Mouse (Mus musculus): Measurements from ENCODE around the gene Car4. TPM values are rescaled to one million over a fixed set of nuclear protein-coding genes. Genes with fewer than 3 reads are reported as not detected.

Gene Car4
- polyA plus RNA-seq, 1 experiment from 2014 or later, result 6.6 TPM

DNA sequence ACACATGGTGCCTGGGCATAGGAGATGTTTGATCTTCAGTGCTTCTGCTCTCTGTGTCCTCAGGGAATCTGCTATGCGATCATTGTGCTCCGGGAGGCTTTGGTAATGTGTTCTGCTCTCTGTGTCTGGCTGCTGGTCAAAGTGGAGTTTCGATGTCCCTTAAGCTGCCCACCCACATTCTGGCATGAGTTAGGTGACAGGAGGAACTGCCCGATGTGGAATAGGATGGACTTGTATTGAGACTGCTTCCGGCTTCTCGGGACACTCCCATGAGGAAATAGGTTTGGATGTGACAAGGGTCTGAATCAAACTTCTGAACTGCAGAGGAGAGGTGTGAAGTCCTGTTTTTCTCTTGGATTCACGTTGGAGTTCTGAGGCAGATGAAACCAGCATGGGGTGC is 17.0 kb downstream of the Car4 start:
- DNase-seq (ENCODE audit: low spot score, missing footprints) (peak; percentile 6), ATAC-seq (ENCODE audit: low FRiP score) (no peak)
- H3K9ac ChIP-seq (ENCODE audit: low read length), result no peak overlapping the region
- H3K4me1 ChIP-seq (ENCODE audit: control insufficient read depth, insufficient read depth, low read length), result peaks cover 4% of the 10 kb centered on the region; the same call in 1 of the 2 replicates
- H3K27ac ChIP-seq (ENCODE audit: low read depth, low read length), result no peak overlapping the region
- H3K36me3 ChIP-seq (ENCODE audit: control insufficient read depth, insufficient read depth, low read length), result no peaks in the 10 kb centered on the region
- H3K9me3 ChIP-seq (ENCODE audit: control insufficient read depth, low read length), result no peaks in the 10 kb centered on the region
- WGBS, result 66% methylated on average over 7 of the region's 7 CpGs
- H3K27me3 ChIP-seq (ENCODE audit: control insufficient read depth, insufficient read depth, low read length), result no peaks in the 10 kb centered on the region
- no peak overlapping the region for H3K4me2 ChIP-seq
- H3K4me3 ChIP-seq (ENCODE audit: low read depth, low read length), result no peak overlapping the region

DNA sequence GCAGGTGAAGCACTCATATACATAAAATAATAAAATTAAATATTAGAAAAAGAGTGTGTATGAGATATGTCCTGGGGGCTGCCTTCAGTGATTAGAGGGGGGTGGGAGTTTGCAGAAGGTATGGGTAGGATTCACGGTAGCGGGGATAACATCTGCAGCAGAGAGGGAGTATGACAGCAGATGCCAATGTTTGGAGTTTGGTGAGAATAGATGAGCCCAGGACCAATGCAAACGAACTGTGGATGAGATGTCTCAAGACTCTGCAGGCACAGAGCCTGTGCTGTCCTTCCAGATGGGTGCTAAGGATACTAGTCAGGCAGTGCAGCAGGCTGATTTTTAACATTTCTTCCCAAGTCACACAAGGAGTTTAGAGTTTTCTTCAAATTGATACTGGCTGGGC is 19.1 kb downstream of the Car4 start:
- Histone ChIP-seq H3K27me3 (ENCODE audit: control insufficient read depth, insufficient read depth, low read length) (no peaks in the 10 kb centered on the region), H3K4me1 (ENCODE audit: control insufficient read depth, insufficient read depth, low read length) (no peaks in the 10 kb centered on the region), H3K36me3 (ENCODE audit: control insufficient read depth, insufficient read depth, low read length) (no peaks in the 10 kb centered on the region), H3K27ac (ENCODE audit: low read depth, low read length) (no peak overlapping the region), H3K9ac (ENCODE audit: low read length) (no peak overlapping the region), H3K9me3 (ENCODE audit: control insufficient read depth, low read length) (no peaks in the 10 kb centered on the region), H3K4me3 (ENCODE audit: low read depth, low read length) (no peak overlapping the region), H3K4me2 (no peak overlapping the region)
- DNase-seq (ENCODE audit: low spot score, missing footprints) (peak; percentile 57), ATAC-seq (ENCODE audit: low FRiP score) (no peak)
- 83% methylated on average over 3 of the region's 3 CpGs for WGBS

DNA sequence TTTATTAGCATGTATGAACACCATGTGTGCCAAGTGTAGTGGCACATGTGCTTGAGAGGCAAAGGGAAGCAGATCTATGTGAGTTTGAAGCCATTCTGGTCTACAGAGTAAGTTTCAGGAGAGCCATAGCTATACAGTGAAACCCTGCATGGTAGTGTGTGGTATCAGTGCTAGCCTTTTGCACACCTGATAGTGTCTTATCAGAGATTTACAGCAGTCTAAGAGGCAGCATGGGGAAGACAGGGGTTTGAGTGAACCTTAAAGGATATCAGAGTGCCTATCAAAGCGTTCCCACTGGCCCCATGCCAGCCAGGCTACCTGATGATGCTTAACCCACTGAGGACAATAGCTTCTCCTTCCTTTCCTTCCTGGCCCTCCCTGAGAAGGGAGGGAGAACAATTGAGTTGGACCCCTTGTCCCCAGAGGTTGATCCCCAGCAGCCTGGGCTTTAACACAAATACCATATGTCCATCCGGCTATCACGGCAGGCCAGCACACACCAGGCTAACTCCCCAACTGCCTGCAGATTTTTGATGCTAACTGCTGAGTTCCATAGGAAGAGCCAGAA is 19.9 kb downstream of the Car4 start:
- Histone ChIP-seq H3K9me3 (ENCODE audit: control insufficient read depth, low read length) (no peaks in the 10 kb centered on the region), H3K4me2 (no peak overlapping the region), H3K4me3 (ENCODE audit: low read depth, low read length) (no peak overlapping the region), H3K4me1 (ENCODE audit: control insufficient read depth, insufficient read depth, low read length) (no peaks in the 10 kb centered on the region), H3K27me3 (ENCODE audit: control insufficient read depth, insufficient read depth, low read length) (no peaks in the 10 kb centered on the region), H3K36me3 (ENCODE audit: control insufficient read depth, insufficient read depth, low read length) (no peaks in the 10 kb centered on the region), H3K9ac (ENCODE audit: low read length) (no peak overlapping the region), H3K27ac (ENCODE audit: low read depth, low read length) (no peak overlapping the region)
- DNase-seq (ENCODE audit: low spot score, missing footprints) (no peak), ATAC-seq (ENCODE audit: low FRiP score) (no peak)
- 87% methylated on average over 3 of the region's 3 CpGs for WGBS

DNA sequence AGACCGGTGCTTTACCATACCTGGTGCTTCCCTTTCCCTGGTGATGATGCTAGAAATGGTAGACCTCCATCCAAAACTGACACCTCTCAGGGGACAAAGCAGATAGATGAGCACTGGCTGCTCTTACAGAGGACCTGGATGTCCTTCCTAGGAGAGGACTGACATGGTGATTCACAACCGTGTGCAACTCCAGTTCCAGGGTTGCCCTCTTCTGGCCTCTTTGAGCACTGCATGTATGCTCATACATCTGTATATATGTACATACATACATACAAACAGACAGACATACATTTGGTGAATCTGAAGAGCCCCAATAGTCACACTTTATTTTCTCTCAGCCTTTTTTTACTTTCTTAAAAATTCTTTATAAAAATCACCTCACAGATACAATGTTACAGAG is 20.5 kb downstream of the Car4 start:
- Histone ChIP-seq H3K9me3 (ENCODE audit: control insufficient read depth, low read length) (no peaks in the 10 kb centered on the region), H3K27me3 (ENCODE audit: control insufficient read depth, insufficient read depth, low read length) (no peaks in the 10 kb centered on the region), H3K9ac (ENCODE audit: low read length) (no peak overlapping the region), H3K4me1 (ENCODE audit: control insufficient read depth, insufficient read depth, low read length) (no peaks in the 10 kb centered on the region), H3K4me2 (no peak overlapping the region), H3K36me3 (ENCODE audit: control insufficient read depth, insufficient read depth, low read length) (no peaks in the 10 kb centered on the region), H3K4me3 (ENCODE audit: low read depth, low read length) (no peak overlapping the region), H3K27ac (ENCODE audit: low read depth, low read length) (no peak overlapping the region)
- ATAC-seq (ENCODE audit: low FRiP score) (no peak), DNase-seq (ENCODE audit: low spot score, missing footprints) (no peak)
- 47% methylated on average over 2 of the region's 2 CpGs for WGBS

DNA sequence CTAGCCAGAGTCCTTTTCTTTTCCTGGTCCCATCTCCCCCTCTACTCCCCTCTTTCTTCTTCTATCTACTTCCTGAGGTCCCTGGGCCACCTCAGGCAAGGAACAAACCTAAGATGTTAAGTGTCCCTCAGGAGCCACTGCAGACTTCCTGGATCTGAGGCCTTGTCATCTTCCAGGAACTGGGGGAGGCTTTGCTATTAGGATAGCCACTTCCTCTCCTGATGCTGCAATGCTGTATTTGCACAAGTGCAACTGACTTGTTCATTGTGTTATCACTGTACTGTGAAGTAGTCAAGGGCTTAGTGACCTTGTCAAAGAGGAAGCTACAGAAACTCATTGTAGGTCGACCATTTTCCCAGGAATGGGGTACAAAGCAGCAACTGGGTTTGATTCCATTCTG is 21.8 kb downstream of the Car4 start:
- no peaks in the 10 kb centered on the region for H3K36me3 ChIP-seq (ENCODE audit: control insufficient read depth, insufficient read depth, low read length)
- no peak overlapping the region for H3K4me2 ChIP-seq
- no peaks in the 10 kb centered on the region for H3K4me1 ChIP-seq (ENCODE audit: control insufficient read depth, insufficient read depth, low read length)
- no peak overlapping the region for H3K9ac ChIP-seq (ENCODE audit: low read length)
- ATAC-seq (ENCODE audit: low FRiP score), result no peak
- H3K27me3 ChIP-seq (ENCODE audit: control insufficient read depth, insufficient read depth, low read length), result no peaks in the 10 kb centered on the region
- no peak for DNase-seq (ENCODE audit: low spot score, missing footprints)
- H3K27ac ChIP-seq (ENCODE audit: low read depth, low read length), result no peak overlapping the region
- no peaks in the 10 kb centered on the region for H3K9me3 ChIP-seq (ENCODE audit: control insufficient read depth, low read length)
- WGBS, result 52% methylated on average over 1 of the region's 1 CpGs
- H3K4me3 ChIP-seq (ENCODE audit: low read depth, low read length), result no peak overlapping the region

DNA sequence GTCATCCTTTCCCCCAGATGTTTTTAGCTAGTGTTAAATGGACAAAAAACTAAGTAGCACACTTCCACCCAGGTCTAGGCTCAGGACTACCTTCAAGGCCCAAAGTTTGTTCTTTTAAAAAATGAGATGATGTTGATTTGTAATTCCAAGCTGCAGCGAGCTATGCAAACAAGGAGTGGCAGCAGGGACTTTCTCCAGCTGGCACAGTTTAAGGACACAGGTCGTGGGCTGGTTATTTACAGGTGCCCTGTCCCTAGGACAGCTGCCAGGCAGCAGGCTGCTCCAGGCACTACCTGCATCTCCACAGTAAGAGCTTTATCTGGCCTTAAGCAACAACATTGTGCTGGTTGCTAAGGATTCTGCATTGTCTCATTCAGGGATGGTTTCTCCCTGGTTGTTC is 23.1 kb downstream of the Car4 start:
- no peaks in the 10 kb centered on the region for H3K27me3 ChIP-seq (ENCODE audit: control insufficient read depth, insufficient read depth, low read length)
- WGBS, result 85% methylated on average over 2 of the region's 2 CpGs
- H3K4me2 ChIP-seq, result no peak overlapping the region

DNA sequence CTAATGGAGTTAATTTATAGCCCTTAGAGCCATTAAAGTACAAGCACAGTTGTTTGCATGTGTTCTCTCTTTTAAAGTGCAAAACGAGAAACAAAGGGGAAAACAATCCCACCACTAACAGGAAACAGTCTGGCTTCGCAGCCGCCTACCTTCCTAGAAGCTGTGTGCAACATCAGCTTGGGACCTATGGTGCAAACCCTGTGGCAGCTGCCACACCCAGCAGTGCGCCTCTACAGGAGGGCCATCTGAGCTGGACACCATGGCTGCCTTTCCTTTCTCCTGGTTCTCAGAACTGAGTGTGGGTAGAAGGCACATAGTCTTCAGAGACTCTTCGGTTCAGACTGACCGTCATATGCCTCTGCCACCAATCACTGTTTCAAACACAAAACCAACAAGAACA is 27.8 kb downstream of the Car4 start:
- Histone ChIP-seq H3K4me1 (ENCODE audit: control insufficient read depth, insufficient read depth, low read length) (no peaks in the 10 kb centered on the region), H3K9ac (ENCODE audit: low read length) (no peak overlapping the region), H3K4me2 (no peak overlapping the region), H3K4me3 (ENCODE audit: low read depth, low read length) (no peak overlapping the region), H3K9me3 (ENCODE audit: control insufficient read depth, low read length) (no peaks in the 10 kb centered on the region), H3K27ac (ENCODE audit: low read depth, low read length) (no peak overlapping the region), H3K36me3 (ENCODE audit: control insufficient read depth, insufficient read depth, low read length) (no peaks in the 10 kb centered on the region), H3K27me3 (ENCODE audit: control insufficient read depth, insufficient read depth, low read length) (no peaks in the 10 kb centered on the region)
- DNase-seq (ENCODE audit: low spot score, missing footprints), result no peak
- no peak for ATAC-seq (ENCODE audit: low FRiP score)
- WGBS, result 91% methylated on average over 6 of the region's 6 CpGs

More for the DNA sequence above, 23.1 kb downstream of the Car4 start:
- H3K27ac ChIP-seq (ENCODE audit: low read depth, low read length), result no peak overlapping the region
- H3K9ac ChIP-seq (ENCODE audit: low read length), result no peak overlapping the region
- no peaks in the 10 kb centered on the region for H3K36me3 ChIP-seq (ENCODE audit: control insufficient read depth, insufficient read depth, low read length)
- DNase-seq (ENCODE audit: low spot score, missing footprints) (peak; percentile 39), ATAC-seq (ENCODE audit: low FRiP score) (no peak)
- H3K4me1 ChIP-seq (ENCODE audit: control insufficient read depth, insufficient read depth, low read length), result no peaks in the 10 kb centered on the region
- H3K4me3 ChIP-seq (ENCODE audit: low read depth, low read length), result no peak overlapping the region
- H3K9me3 ChIP-seq (ENCODE audit: control insufficient read depth, low read length), result no peaks in the 10 kb centered on the region

DNA sequence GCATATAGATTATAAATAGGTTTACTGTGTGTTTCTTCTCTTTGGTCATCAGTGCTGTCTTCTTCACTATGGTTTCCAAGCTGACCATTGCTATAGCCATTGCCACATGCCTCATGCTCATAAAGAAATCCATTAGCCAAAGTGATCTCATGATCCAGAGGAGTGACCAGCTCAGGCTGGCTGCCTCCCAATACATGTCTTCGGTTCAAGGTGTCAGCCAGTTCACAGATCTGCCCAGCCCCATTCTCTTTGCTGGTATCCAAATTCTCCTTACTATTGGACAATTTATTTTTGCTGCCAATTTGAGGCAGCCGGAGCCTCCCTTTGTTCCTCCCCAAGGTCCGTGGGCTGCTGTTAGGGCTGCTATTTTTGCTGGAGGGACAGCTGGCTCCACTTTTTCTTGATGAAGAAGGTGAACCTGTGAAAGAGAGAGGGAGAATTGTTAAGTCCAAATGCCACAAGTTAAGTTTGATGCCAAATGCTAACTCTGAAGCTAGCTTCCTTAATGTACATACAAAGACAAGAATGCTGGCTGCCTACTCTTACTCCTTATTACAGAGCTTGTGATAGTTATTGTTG is 30.8 kb downstream of the Car4 start:
- Histone ChIP-seq H3K9me3 (ENCODE audit: control insufficient read depth, low read length) (no peaks in the 10 kb centered on the region), H3K4me2 (no peak overlapping the region), H3K36me3 (ENCODE audit: control insufficient read depth, insufficient read depth, low read length) (peaks cover 11% of the 10 kb centered on the region; the same call in 1 of the 2 replicates), H3K27me3 (ENCODE audit: control insufficient read depth, insufficient read depth, low read length) (no peaks in the 10 kb centered on the region), H3K9ac (ENCODE audit: low read length) (no peak overlapping the region), H3K27ac (ENCODE audit: low read depth, low read length) (no peak overlapping the region), H3K4me3 (ENCODE audit: low read depth, low read length) (no peak overlapping the region), H3K4me1 (ENCODE audit: control insufficient read depth, insufficient read depth, low read length) (no peaks in the 10 kb centered on the region)
- DNase-seq (ENCODE audit: low spot score, missing footprints) (no peak), ATAC-seq (ENCODE audit: low FRiP score) (no peak)
- WGBS, result 97% methylated on average over 3 of the region's 3 CpGs

DNA sequence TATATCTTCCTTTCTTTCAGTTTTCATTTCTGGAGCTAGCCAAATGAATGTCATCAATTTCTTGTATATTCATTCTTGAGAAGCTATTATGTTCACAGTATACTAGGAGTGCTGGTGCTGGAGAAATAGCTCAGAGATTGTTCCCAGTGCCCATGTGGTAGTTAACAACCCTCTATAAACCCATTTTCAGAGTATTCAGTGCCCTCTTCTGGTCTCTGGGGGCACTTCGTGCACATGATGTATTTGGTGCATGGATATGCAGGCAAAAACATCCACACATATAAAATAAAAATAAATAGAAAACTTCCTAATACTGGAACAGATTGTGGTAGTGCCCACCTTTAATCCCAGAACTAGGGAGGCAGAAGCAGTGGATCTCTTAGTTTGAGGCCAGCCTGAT is 35.4 kb downstream of the Car4 start:
- Histone ChIP-seq H3K4me2 (no peak overlapping the region), H3K4me3 (ENCODE audit: low read depth, low read length) (no peak overlapping the region), H3K9me3 (ENCODE audit: control insufficient read depth, low read length) (no peaks in the 10 kb centered on the region), H3K4me1 (ENCODE audit: control insufficient read depth, insufficient read depth, low read length) (no peaks in the 10 kb centered on the region), H3K9ac (ENCODE audit: low read length) (no peak overlapping the region), H3K36me3 (ENCODE audit: control insufficient read depth, insufficient read depth, low read length) (peaks cover 13% of the 10 kb centered on the region; the same call in 1 of the 2 replicates), H3K27me3 (ENCODE audit: control insufficient read depth, insufficient read depth, low read length) (no peaks in the 10 kb centered on the region), H3K27ac (ENCODE audit: low read depth, low read length) (no peak overlapping the region)
- WGBS, result 97% methylated on average over 1 of the region's 1 CpGs
- ATAC-seq (ENCODE audit: low FRiP score), result no peak
- no peak for DNase-seq (ENCODE audit: low spot score, missing footprints)

Data from midbrain, embryonic 11.5 days (tissue).